Mouse (Mus musculus) macrophage (primary cell): Measurements from ENCODE around the gene Fbxl2. TPM values are rescaled to one million over a fixed set of nuclear protein-coding genes. Genes with fewer than 3 reads are reported as not detected.

ENCODE experiments used
- H3K27ac ChIP-seq: fragments of 350-480 bp; formaldehyde crosslinking; 2 replicates; pipeline ENCODE4 v1.9.0; 2021
- H3K36me3 ChIP-seq: fragments of 350-480 bp; formaldehyde crosslinking; 2 replicates; pipeline ENCODE4 v1.9.0; 2021; ENCODE audit errors: inconsistent target
- H3K4me3 ChIP-seq: fragments of 350-480 bp; formaldehyde crosslinking; 2 replicates; pipeline ENCODE4 v1.9.0; 2021; ENCODE audit errors: inconsistent target
- H3K79me2 ChIP-seq: fragments of 350-480 bp; formaldehyde crosslinking; 2 replicates; pipeline ENCODE4 v1.9.0; 2021; ENCODE audit errors: inconsistent target
- WGBS: methylation state at CpG from one replicate; pipeline ENCODE4 v1.1.7; 2026; ENCODE audit warnings: inconsistent platforms; ENCODE audit not compliant: missing documents; 5-methylcytosine and 5-hydroxymethylcytosine counted together
- polyA plus RNA-seq: library from polyadenylated mRNA; stranded (reverse); fragments of 250-400 nt; gene quantifications from 3 replicates; pipeline ENCODE4 v1.2.4, GENCODE M21; 2018; ENCODE audit warnings: inconsistent platforms

Gene Fbxl2
- polyA plus RNA-seq, 1 experiment from 2014 or later: 4.1 TPM

DNA sequence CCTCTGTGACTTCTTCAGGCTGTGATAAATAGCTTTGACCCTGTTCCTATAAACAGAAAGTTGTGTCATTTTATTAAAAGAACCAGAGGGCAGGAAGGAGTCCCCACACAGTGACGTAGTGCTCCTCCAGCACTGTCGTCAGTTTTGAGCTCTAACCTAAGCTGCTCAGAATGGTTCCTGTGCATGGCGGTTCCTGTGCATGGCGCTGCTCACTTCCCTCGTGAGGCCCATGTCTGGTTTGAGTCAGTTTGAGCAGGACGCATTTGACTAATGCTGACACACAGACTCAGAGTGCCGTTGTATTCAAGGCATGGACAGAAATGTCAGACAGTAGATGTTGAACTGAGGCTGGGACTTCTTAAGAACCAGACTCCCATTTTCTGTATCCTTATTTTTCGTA is 74.4 kb downstream of the Fbxl2 start:
- peaks cover 100% of the 10 kb centered on the region for H3K36me3 ChIP-seq
- H3K79me2 ChIP-seq: no peaks in the 10 kb centered on the region
- WGBS: 67% methylated on average over 8 of the region's 8 CpGs
- no peak overlapping the region for H3K4me3 ChIP-seq
- no peak overlapping the region for H3K27ac ChIP-seq

DNA sequence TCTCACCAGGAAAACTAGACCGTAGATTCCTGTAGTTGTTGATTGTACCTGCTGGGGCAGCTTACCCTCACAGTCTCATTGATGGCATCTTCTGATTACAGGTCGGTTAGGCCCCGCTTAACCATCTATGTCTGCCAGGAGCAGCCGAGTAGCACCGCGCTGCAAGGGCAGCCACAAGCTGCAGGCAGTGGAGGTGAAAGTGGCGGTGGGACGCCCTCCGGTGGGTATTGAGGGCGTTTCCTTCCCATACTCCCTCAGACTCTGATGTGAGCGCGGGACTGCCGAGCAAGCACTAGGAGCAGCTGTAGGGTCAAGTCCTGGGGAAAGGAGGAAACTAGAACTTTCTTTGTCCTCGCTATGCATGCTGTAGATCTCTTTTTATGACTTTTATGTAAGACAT is 76.0 kb downstream of the Fbxl2 start:
- no peaks in the 10 kb centered on the region for H3K79me2 ChIP-seq
- H3K4me3 ChIP-seq: no peak overlapping the region
- peaks cover 100% of the 10 kb centered on the region for H3K36me3 ChIP-seq
- no peak overlapping the region for H3K27ac ChIP-seq
- 98% methylated on average over 14 of the region's 14 CpGs for WGBS

DNA sequence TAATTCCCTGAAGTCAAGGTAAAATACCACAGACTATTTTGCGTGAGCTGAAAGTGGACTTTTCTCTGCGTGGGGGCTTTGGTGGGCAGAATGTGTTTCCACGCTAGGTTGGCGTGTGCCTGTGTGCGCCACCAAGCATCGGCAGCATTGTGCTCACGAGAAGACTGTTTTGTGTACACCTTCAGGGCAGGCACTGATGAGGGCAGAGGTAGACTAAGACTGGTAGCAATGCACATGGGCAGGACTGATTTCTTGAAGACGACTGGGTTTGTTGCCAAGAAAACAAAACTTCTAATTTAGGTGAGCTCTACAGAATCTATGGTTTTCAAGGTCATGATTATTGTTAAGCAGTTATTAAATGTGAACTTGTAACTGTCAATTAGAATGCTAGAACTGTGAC is 76.6 kb downstream of the Fbxl2 start:
- WGBS: 93% methylated on average over 8 of the region's 8 CpGs
- no peak overlapping the region for H3K4me3 ChIP-seq
- no peaks in the 10 kb centered on the region for H3K79me2 ChIP-seq
- H3K27ac ChIP-seq: no peak overlapping the region
- peaks cover 100% of the 10 kb centered on the region for H3K36me3 ChIP-seq

- no peak overlapping the region for H3K4me3 ChIP-seq
- H3K36me3 ChIP-seq: peaks cover 96% of the 10 kb centered on the region
- 87% methylated on average over 7 of the region's 7 CpGs for WGBS
- H3K79me2 ChIP-seq: no peaks in the 10 kb centered on the region
- H3K27ac ChIP-seq: no peak overlapping the region
Measured at GRCm38 (mm10) chr9:113968967-113969366, 77.0 kb downstream of the Fbxl2 start.

GRCm38 (mm10) chr9:113966838-113967237 is 79.2 kb downstream of the Fbxl2 start:
- Histone ChIP-seq H3K27ac (no peak overlapping the region), H3K79me2 (no peaks in the 10 kb centered on the region), H3K36me3 (peaks cover 93% of the 10 kb centered on the region), H3K4me3 (no peak overlapping the region)
- 97% methylated on average over 4 of the region's 4 CpGs for WGBS

DNA sequence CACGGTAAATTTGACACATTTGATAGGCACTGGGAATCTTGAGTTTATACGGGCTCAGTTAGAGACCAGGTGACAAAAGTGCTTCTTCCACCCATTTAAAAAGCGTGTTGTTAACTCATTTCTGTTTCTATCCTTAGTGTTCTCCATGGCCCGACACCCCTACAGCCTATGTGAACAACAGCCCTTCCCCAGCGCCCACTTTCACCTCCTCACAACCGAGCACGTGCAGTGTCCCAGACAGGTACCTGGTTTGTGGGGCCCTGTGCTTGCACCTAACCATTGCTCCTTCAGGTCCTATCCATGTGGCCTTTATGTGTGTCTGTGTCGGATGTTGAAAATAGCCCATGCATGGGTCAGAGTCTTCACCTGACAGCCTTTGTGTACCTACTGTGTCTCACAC is 81.6 kb downstream of the Fbxl2 start:
- no peak overlapping the region for H3K4me3 ChIP-seq
- WGBS: 98% methylated on average over 8 of the region's 8 CpGs
- H3K27ac ChIP-seq: no peak overlapping the region
- peaks cover 77% of the 10 kb centered on the region for H3K36me3 ChIP-seq
- no peaks in the 10 kb centered on the region for H3K79me2 ChIP-seq

DNA sequence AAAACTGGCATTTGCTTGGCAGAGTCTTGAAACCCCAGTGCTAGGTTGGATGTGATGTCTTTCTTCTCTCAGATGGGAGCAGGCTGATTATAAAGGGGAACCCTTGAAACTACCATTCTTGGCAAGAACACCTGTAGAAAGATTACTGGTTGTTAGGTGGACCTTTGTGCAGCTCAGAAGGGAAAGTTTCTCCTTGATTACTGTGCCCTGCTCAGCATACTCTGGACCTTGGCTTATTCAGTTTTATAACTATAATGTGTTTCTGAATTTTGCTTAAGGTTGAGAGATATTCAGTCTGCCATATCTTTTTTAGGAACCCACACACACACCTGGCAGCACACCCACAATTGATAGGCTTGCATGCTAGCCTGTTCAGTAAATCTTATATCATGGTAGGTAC is 82.3 kb downstream of the Fbxl2 start:
- no peaks in the 10 kb centered on the region for H3K79me2 ChIP-seq
- H3K36me3 ChIP-seq: peaks cover 77% of the 10 kb centered on the region
- H3K27ac ChIP-seq: no peak overlapping the region
- H3K4me3 ChIP-seq: no peak overlapping the region

DNA sequence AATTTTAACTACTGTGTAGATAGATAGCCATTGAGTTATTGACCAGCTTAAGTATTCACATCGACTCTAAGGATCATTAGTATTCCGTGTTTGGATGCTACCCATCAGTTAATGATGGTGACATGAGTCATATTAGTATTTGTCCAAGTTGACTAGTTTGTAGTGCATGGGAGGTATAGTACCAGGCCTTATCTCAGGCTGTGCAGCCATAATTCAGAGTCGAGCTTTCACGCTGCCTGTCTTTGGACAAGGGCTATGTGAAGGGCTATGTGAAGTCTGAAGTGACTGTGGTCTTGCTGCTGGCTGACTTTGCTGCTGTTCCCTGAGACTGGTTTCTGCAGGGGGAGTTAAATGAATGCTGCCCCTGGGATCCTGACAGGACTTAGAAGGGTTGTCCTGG is 88.2 kb downstream of the Fbxl2 start:
- H3K4me3 ChIP-seq: no peak overlapping the region
- peaks cover 24% of the 10 kb centered on the region; the same call in 1 of the 2 replicates for H3K79me2 ChIP-seq
- H3K36me3 ChIP-seq: peaks cover 64% of the 10 kb centered on the region
- WGBS: 100% methylated on average over 2 of the region's 4 CpGs
- H3K27ac ChIP-seq: no peak overlapping the region

DNA sequence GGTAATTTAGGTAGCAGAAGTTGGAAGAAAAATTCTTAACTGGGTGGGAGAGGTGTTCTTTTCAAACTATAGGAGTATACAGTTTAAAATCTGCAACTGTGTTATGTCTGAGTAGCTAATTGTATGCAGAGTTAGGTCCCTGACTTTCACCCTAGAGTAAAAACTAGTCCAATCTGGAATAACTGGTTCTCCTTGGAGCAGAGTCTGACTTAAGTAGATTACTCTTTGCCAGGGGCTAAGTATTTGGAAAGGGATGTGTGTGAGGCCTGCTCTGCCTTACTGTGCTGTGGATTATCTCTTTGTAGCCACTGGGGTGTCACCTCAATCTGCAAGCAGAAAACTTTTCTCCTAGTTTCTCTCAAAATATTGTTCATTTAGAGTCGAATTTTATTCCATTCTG is 98.8 kb downstream of the Fbxl2 start:
- H3K27ac ChIP-seq: no peak overlapping the region
- peaks cover 39% of the 10 kb centered on the region for H3K36me3 ChIP-seq

GRCm38 (mm10) chr9:113943372-113943771 is 102.6 kb downstream of the Fbxl2 start:
- H3K4me3 ChIP-seq: no peak overlapping the region
- H3K27ac ChIP-seq: no peak overlapping the region
- WGBS: 93% methylated on average over 1 of the region's 1 CpGs
- peaks cover 96% of the 10 kb centered on the region for H3K79me2 ChIP-seq
- H3K36me3 ChIP-seq: peaks cover 28% of the 10 kb centered on the region

More for the DNA sequence above, 98.8 kb downstream of the Fbxl2 start:
- WGBS: 100% methylated on average over 1 of the region's 1 CpGs
- no peak overlapping the region for H3K4me3 ChIP-seq
- peaks cover 83% of the 10 kb centered on the region for H3K79me2 ChIP-seq

DNA sequence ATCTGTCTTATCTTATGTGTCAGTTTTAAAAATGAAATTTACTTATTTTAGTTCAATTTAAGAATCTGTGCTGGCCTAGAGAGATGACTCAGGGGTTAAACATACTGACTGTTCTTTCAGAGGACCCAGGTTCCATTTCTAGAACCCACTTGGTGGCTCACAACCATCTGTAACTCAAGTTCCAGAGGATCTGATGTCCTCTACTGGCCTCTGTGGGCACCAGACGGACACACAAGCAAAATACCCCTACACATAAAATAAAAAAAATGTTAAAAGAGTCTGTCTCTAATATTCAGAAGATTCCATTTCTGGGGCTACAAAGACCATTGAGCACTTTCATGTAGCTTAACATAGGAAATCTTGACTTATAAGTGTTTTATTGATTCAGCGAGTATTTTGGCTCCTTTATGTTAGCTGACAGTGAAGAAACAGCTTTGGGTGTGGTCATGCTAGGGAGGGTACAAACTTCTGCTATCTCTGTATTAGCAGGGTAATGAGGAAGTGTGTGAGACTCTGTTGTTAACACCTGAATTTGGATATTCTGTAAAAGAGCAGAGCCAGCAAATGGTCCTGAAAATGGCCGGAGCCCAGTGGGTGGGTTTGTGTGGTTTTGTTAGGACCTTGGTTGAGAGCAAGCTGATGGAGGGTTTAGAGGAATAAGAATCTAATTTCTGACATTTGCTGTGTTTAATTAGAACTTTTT is 104.7 kb downstream of the Fbxl2 start:
- H3K27ac ChIP-seq: no peak overlapping the region
- 81% methylated on average over 3 of the region's 3 CpGs for WGBS
- peaks cover 17% of the 10 kb centered on the region for H3K36me3 ChIP-seq
- H3K79me2 ChIP-seq: peaks cover 100% of the 10 kb centered on the region
- H3K4me3 ChIP-seq: no peak overlapping the region

GRCm38 (mm10) chr9:113939063-113939850 is 106.7 kb downstream of the Fbxl2 start:
- Histone ChIP-seq H3K27ac (no peak overlapping the region), H3K79me2 (peaks cover 100% of the 10 kb centered on the region), H3K36me3 (no peaks in the 10 kb centered on the region), H3K4me3 (no peak overlapping the region)
- 93% methylated on average over 9 of the region's 9 CpGs for WGBS

DNA sequence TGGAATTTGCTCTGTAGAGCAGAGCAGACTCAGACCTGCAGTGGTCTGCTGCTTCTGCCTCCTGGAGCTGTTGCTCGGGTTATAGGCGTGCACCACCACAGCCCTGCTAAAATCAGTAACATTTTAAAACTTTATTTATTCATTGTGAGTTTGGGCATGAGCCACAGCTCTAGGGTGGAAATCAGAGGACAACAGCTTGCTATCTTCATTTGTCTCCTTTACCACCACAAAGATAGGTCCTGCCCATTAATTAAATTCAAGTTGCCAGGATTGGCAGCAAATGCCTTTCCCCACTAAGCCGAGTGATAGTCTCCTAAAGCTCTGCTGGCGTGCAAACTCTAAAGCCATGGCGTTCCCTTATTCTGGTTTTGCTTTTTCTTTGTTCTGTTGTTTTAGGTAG is 110.4 kb downstream of the Fbxl2 start:
- Histone ChIP-seq H3K79me2 (peaks cover 89% of the 10 kb centered on the region), H3K36me3 (no peaks in the 10 kb centered on the region), H3K4me3 (no peak overlapping the region), H3K27ac (no peak overlapping the region)
- 89% methylated on average over 5 of the region's 5 CpGs for WGBS

DNA sequence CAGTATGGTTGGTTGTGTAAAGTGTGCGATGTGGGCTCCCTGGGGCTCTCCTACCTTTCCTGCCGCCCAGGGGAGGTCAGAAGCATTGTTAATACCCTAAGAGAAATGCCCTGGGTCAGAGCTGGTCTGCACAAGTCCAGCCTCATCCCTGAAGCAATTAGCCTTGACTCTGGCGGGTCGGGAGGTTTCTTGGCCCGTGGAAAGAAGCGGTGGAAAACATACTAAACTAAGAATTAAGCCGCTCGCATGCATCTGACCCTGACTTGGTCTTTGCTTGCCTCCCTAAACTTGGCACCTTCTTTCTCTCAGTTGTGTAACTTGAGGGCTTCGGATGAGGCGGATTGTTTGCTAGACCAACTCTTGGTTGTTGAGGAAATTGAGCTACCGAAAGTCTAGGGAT is 113.5 kb downstream of the Fbxl2 start:
- Histone ChIP-seq H3K36me3 (no peaks in the 10 kb centered on the region), H3K79me2 (peaks cover 58% of the 10 kb centered on the region), H3K27ac (peak overlapping the region; percentile 42; the same call in 1 of the 2 replicates), H3K4me3 (peak overlapping the region; percentile 50)
- WGBS: 44% methylated on average over 11 of the region's 11 CpGs

DNA sequence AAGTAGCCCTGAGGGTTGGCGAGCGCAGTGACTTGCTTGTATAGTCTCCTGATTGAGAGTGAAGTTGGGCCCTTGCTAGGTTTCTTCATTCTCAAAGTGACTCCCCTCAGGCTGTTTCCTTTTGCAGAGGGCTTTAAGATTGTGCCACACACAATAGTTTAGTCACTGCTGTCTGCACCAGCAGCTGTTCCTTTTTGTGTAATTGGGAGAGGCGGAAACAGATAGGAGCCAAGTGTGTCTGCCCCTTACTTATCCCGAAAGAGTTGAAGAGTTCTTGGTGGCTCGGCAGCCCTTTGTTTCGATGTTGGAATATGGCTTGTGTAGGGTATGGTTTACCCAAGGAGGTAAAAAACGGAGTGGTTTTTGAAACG is 113.9 kb downstream of the Fbxl2 start:
- Histone ChIP-seq H3K4me3 (peak overlapping the region; percentile 50), H3K79me2 (peaks cover 54% of the 10 kb centered on the region), H3K36me3 (no peaks in the 10 kb centered on the region), H3K27ac (peak overlapping the region; percentile 42)
- 4% methylated on average over 7 of the region's 8 CpGs for WGBS
